Mouse (Mus musculus) megakaryocyte, embryonic 14.5 days (primary cell): ENCODE measurements around the gene Mrpl35.

Source experiments
- FLI1 ChIP-seq: IDR thresholded peaks from 2 replicates; pipeline ENCODE4 v1.6.1; 2012; ENCODE audit warnings: low read length, inconsistent platforms, mixed read lengths
- GATA1 ChIP-seq: IDR thresholded peaks from 3 replicates; pipeline ENCODE4 v1.6.1; 2012; ENCODE audit warnings: mixed read lengths, low read length, inconsistent platforms, borderline replicate concordance

DNA sequence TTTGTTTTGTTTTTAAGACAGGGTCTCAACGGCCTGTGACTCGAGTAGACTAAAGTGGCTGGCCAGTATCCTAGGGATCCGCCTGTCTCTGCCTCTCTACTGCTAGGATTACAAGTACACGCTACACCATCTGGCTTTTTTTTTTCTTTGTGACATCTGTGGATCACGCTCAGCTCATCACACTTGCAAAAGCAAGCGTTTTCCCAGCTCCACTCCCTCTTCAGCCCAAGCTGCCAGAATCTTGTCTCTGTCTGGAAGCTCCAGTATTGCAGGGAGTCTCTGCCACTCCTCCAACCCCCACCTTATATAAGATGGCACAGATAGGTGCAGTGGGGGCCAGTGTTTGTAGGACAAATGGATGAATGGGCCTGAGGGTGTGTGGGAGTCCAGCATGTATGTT, 54.6 kb downstream of the Mrpl35 start:
- no peak for TF ChIP-seq GATA1
- no peak for TF ChIP-seq FLI1
